Mouse (Mus musculus) hindbrain, embryonic 14.5 days (tissue): ENCODE measurements around the gene Cd34. TPM values are rescaled to one million over a fixed set of nuclear protein-coding genes. Genes with fewer than 3 reads are reported as not detected.

Experiments used
- polyA plus RNA-seq: library from polyadenylated mRNA; unstranded; fragments of >200 nt; fragmentation: Nextera tagmentation; extraction: Ambion mirVana; gene quantifications from 2 replicates; pipeline ENCODE4 v1.2.1, GENCODE M21; 2014

Gene Cd34
- polyA plus RNA-seq, 1 experiment from 2014 or later: 38.6 TPM

Other genes starting within 250 kb of the Cd34 start
- 0.99 and 1.7 TPM in 2 replicates for gene Cd46, start 153.4 kb downstream of the Cd34 start, polyA plus RNA-seq
- gene Cr1l, start 192.8 kb downstream of the Cd34 start, polyA plus RNA-seq: 33.0 and 40.4 TPM in 2 replicates
- gene Cr2, start 237.9 kb downstream of the Cd34 start, polyA plus RNA-seq: 0.57 and 1.3 TPM in 2 replicates